28 mouse cellular contexts compared by ENCODE assay signal in genomic region chr2:165797876-165798275, GRCm38 (mm10).
A peak's percentile ranks its signal among the peaks of the same experiment; 100 is the strongest.
DNase-seq lines count a peak whose midpoint lies in the region; ATAC-seq and TF ChIP-seq lines count a peak whose summit lies in the region.
"Had no signal": no experiment of that assay in that cellular context is flagged by ENCODE, and none has a peak within 500 bp of the region (broad histone marks: within the 10 kb centered on the region; RNA-seq: fewer than 3 reads in every experiment).

No protein-coding gene starts in this region.

- H3K27me3 ChIP-seq in midbrain, embryonic 10.5 days (ENCODE audit: low read depth, poor library complexity, severe bottlenecking): no peaks in the 10 kb centered on the region
- no peaks in the 10 kb centered on the region for H3K27me3 ChIP-seq in midbrain, embryonic 11.5 days (ENCODE audit: control insufficient read depth, insufficient read depth, low read length)
- H3K27me3 ChIP-seq in ES-Bruce4 (ENCODE audit: control insufficient read depth, insufficient read depth, low read length, poor library complexity, severe bottlenecking): no peaks in the 10 kb centered on the region
- H3K27me3 ChIP-seq: CH12.LX; embryonic facial prominence, embryonic 13.5 days; embryonic facial prominence, embryonic 15.5 days; forebrain, embryonic 12.5 days; Patski had no signal

- TF ChIP-seq CTCF in ES-Bruce4 (IDR thresholded peaks at IDR 0.05; ENCODE audit: low read depth, low read length): no peak
- TF ChIP-seq CTCF in layer of hippocampus, adult 2 months (conservative IDR thresholded peaks at IDR 0.05): no peak

- 67% methylated on average over 8 of the region's 8 CpGs for WGBS in midbrain, embryonic 10.5 days
- WGBS in midbrain, embryonic 11.5 days: 60% methylated on average over 8 of the region's 8 CpGs

- 0 out of 2 replicates have a peak, but pooled peaks cover 3% of the 10 kb centered on the region for H3K9me3 ChIP-seq in midbrain, embryonic 10.5 days (replicated peaks)
- no peaks in the 10 kb centered on the region for H3K9me3 ChIP-seq in midbrain, embryonic 11.5 days (ENCODE audit: control insufficient read depth, low read length)
- no peaks in the 10 kb centered on the region for H3K9me3 ChIP-seq in ES-Bruce4 (replicated peaks; ENCODE audit: control insufficient read depth, insufficient read depth, low read length, poor library complexity, severe bottlenecking)
- H3K9me3 ChIP-seq: embryonic facial prominence, embryonic 13.5 days; embryonic facial prominence, embryonic 15.5 days; forebrain, embryonic 10.5 days; forebrain, embryonic 12.5 days had no signal

- TF ChIP-seq POLR2A in ES-Bruce4 (IDR thresholded peaks at IDR 0.05; ENCODE audit: insufficient read depth, low read length): no peak

- no peak overlapping the region for H3K9ac ChIP-seq in midbrain, embryonic 11.5 days (ENCODE audit: low read length)
- no peak overlapping the region for H3K9ac ChIP-seq in ES-Bruce4 (ENCODE audit: low read depth, poor library complexity, severe bottlenecking)
- H3K9ac ChIP-seq: embryonic facial prominence, embryonic 13.5 days; embryonic facial prominence, embryonic 15.5 days; forebrain, embryonic 12.5 days had no signal

- H3K4me3 ChIP-seq in midbrain, embryonic 10.5 days: no peak overlapping the region
- no peak overlapping the region for H3K4me3 ChIP-seq in midbrain, embryonic 11.5 days (ENCODE audit: low read depth, low read length)
- H3K4me3 ChIP-seq in ES-Bruce4 (ENCODE audit: low read depth, low read length): no peak overlapping the region
- no peak overlapping the region for H3K4me3 ChIP-seq in layer of hippocampus, adult 2 months
- H3K4me3 ChIP-seq: embryonic facial prominence, embryonic 13.5 days; embryonic facial prominence, embryonic 15.5 days; erythroblast, embryonic 14.5 days; forebrain, embryonic 10.5 days; forebrain, embryonic 12.5 days had no signal

- H3K36me3 ChIP-seq in midbrain, embryonic 10.5 days: peaks cover 98% of the 10 kb centered on the region
- peaks cover 30% of the 10 kb centered on the region for H3K36me3 ChIP-seq in midbrain, embryonic 11.5 days (ENCODE audit: control insufficient read depth, insufficient read depth, low read length)
- no peaks in the 10 kb centered on the region for H3K36me3 ChIP-seq in ES-Bruce4 (ENCODE audit: control insufficient read depth, insufficient read depth, low read length, poor library complexity, severe bottlenecking)

- no peak for ATAC-seq in midbrain, embryonic 11.5 days (ENCODE audit: low FRiP score)
- ATAC-seq: activated CD4-positive, CD25-positive, alpha-beta regulatory T cell, adult 4 months; CD4-positive, CD25-positive, alpha-beta regulatory T cell, adult 4 months; forebrain, embryonic 14.5 days; forebrain, embryonic 16.5 days; Patski had no signal

- no peak overlapping the region for H3K4me2 ChIP-seq in midbrain, embryonic 11.5 days
- H3K4me2 ChIP-seq: embryonic facial prominence, embryonic 13.5 days; embryonic facial prominence, embryonic 15.5 days; forebrain, embryonic 12.5 days had no signal

- no peak for DNase-seq in midbrain, embryonic 10.5 days (ENCODE audit: low spot score)
- no peak for DNase-seq in midbrain, embryonic 11.5 days (ENCODE audit: low spot score, missing footprints)
- DNase-seq in adipocyte (ENCODE audit: low spot score): peak; percentile 38
- no peak for DNase-seq in layer of hippocampus, adult 2 months (ENCODE audit: low spot score in 2 of 2)
- DNase-seq in frontal cortex, postnatal 10 days (ENCODE audit: low spot score in 2 of 2): no peak
- DNase-seq: adrenal gland, adult 2 months; adrenal gland, postnatal 10 days; adrenal gland, postnatal 25 days; B cell, adult 2 months; cerebellum, adult 11 months; cerebellum, adult 18-20 months; cerebellum, adult 8-10 months; cerebellum, adult 9-11 months; cerebellum, postnatal 14 days; cerebellum, postnatal 36 days; embryo, embryonic 11 days had no signal

- H3K4me1 ChIP-seq in midbrain, embryonic 10.5 days: peaks cover 17% of the 10 kb centered on the region
- 0 out of 2 replicates have a peak, but pooled peaks cover 4% of the 10 kb centered on the region for H3K4me1 ChIP-seq in midbrain, embryonic 11.5 days (ENCODE audit: control insufficient read depth, insufficient read depth, low read length)
- H3K4me1 ChIP-seq in ES-Bruce4 (ENCODE audit: control insufficient read depth, insufficient read depth, low read length): peaks cover 11% of the 10 kb centered on the region
- H3K4me1 ChIP-seq: embryonic facial prominence, embryonic 13.5 days; embryonic facial prominence, embryonic 15.5 days had no signal

- TF ChIP-seq EP300 in ES-Bruce4 (IDR thresholded peaks at IDR 0.05; ENCODE audit: insufficient read depth, low read depth, low read length): no peak

- H3K27ac ChIP-seq in midbrain, embryonic 10.5 days (replicated peaks): peak overlapping the region; percentile 43; the same call in 1 of the 2 replicates
- no peak overlapping the region for H3K27ac ChIP-seq in midbrain, embryonic 11.5 days (ENCODE audit: low read depth, low read length)
- 0 out of 2 replicates have a peak overlapping the region, but pooled peaks have one; percentile 2 for H3K27ac ChIP-seq in ES-Bruce4 (ENCODE audit: insufficient read depth, low read length)
- H3K27ac ChIP-seq in layer of hippocampus, adult 2 months: no peak overlapping the region
- H3K27ac ChIP-seq: embryonic facial prominence, embryonic 13.5 days; embryonic facial prominence, embryonic 15.5 days; forebrain, embryonic 10.5 days; forebrain, embryonic 12.5 days had no signal

Comparison
In these comparisons a context has a peak if more than half of its experiments do, and no peak if none do; other contexts are left out.
1. H3K27ac ChIP-seq: peak in midbrain, embryonic 10.5 days (single experiment) and ES-Bruce4 (single experiment); none in midbrain, embryonic 11.5 days (single experiment) and layer of hippocampus, adult 2 months (single experiment).